Mouse (Mus musculus) brain, embryonic 14.5 days (tissue): ENCODE data around the gene Spata13.

Experiments used
- CTCF ChIP-seq: fragments of 200-500 bp; IDR thresholded peaks from 2 replicates; pipeline ENCODE4 v1.5.1; 2012; ENCODE audit warnings: inconsistent platforms, mild to moderate bottlenecking, moderate library complexity, borderline replicate concordance; ENCODE audit not compliant: insufficient read depth, insufficient read length; ENCODE audit errors: extremely low read depth
- POLR2A ChIP-seq: fragments of 200-500 bp; IDR thresholded peaks from 2 replicates; pipeline ENCODE4 v1.6.1; 2012; ENCODE audit warnings: mild to moderate bottlenecking, inconsistent platforms, borderline replicate concordance; ENCODE audit not compliant: poor library complexity, insufficient read depth, insufficient read length, severe bottlenecking; ENCODE audit errors: extremely low read depth

DNA sequence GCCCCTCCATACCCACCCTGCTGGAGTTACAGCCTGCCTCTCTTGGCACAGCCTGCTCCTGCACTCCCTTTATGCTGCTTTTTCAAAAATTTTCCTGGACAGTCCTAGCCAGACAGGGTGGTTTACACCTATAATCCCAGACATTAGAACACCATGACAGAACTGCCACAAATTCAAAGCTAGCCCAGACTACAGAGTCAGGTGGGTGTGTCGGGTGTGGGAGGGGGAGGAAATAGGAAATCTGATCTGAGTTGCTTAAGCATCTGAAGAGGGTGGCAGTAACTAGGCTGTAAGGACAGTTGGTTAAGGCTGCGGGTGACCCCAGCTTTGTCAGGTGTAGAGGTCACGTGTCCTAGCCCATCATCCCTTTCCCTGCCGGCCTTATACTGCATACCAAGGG is 93.3 kb downstream of the Spata13 start:
- TF ChIP-seq POLR2A, result no peak
- TF ChIP-seq CTCF, result no peak
